Mouse (Mus musculus): ENCODE results near the gene Nkapd1. TPM values are rescaled to one million over a fixed set of nuclear protein-coding genes. Genes with fewer than 3 reads are reported as not detected.

Gene Nkapd1
- total RNA-seq, 4 experiments from 2014 or later: 10.2 to 12.4 (median 11.1) TPM

DNA sequence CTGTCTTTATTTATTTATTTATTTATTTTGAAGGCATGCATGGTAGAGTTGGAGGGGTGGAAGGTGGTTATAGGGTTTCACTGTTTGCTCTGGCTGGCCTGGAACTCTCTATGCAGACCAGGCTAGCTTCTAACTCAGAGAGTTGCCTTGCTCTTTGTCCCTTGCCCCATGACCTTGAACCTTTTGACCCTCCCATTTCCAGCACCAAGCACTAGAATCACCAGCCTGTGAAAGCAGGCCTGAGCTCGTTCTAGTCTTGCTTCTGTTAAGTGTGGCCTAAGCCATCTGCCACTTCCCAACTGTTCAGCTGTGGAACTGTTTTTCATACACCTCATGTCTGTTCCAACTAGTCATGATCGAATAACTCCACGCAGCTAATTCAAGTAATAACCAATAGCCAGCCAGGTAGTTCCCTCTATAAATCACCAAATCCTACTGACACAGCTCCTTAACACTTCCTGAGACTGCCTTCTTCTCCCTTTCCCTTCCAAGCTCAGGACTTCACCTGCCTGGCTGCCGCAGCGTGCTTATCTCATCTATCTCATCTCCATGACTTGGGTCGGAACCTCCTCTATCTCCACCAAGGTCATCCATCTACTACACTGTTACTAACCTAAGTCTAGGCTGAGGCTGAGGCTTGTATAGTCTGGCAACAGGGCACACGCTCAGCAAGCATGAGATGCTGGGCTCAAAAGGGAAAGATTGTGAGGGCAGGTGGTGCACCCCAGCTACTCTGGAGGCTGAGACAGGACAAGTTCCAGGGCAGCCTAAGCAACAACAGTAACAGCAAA, 15.0 kb downstream of the Nkapd1 start:
- no peak for DNase-seq (ENCODE audit: low spot score in 2 of 2)

DNA sequence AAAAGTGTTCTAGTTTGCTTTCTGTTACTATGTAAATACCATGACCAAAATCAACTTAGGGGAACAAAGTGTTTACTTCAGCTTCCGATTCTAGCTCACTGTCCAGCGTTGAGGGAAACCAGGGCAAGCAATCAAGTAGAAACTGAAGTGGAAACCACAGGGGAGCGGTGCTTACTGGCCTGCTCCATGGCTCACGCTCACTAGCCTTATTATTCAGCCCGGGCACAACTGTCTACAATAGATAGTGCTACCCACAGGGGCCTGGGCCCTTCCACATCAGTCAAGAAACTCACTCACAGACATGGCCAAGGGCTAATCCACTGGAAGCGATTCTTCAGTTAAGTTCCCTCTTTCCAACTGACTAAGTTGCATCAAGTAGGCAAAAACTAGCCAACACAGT, 15.7 kb downstream of the Nkapd1 start:
- DNase-seq (ENCODE audit: low spot score in 2 of 2): no peak

DNA sequence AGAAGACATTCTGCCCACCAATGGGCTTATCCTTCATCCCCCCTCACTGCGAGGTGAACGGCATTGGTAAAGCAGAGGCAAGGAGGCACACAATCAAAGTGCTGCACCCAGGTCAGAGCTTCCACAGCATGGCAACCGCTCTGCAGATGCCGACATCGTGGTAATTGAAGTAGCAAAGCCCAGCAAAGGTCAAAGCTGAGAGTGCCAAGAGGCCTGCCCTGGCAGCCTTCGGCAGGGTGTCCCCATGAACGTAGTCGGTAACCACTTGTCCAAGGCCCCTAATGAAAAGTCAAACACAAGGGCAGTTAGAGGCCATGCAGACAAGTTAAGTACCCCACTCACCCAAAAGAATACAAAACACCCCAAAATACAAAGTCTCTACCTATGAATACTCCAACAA, 20.3 kb downstream of the Nkapd1 start:
- peak; percentile 34 to 64 for DNase-seq (ENCODE audit: low spot score in 2 of 2)

DNA sequence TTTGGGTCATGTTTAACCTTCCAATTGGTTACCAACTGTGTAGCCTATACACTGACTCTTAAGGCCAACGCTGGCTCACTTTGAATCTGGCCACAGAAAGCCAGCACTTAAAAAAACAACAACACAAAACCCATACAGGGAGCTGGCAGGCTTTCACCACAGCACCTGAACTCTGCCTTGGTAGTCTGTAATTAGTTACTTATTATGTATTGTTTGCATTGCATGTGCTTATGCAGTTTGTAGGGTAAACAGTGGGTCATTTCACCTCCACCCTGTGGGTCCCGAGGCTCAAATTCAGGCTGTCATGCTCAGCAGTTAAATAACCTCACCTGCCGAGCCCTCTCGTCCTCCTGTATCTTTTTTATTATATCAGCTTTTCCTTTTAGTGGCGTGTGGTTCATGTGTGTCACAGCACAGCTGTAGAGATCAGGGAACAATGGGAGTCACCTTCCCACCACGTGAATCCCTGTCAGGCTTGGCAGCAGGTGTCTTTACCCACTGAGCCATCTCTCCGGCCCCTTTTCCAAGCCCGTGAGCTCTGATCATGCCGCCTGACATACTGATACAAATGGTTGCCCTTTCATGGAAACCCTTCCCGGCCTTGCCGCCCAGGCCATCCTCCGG, 22.4 kb downstream of the Nkapd1 start:
- DNase-seq (ENCODE audit: low spot score in 2 of 2): no peak

DNA sequence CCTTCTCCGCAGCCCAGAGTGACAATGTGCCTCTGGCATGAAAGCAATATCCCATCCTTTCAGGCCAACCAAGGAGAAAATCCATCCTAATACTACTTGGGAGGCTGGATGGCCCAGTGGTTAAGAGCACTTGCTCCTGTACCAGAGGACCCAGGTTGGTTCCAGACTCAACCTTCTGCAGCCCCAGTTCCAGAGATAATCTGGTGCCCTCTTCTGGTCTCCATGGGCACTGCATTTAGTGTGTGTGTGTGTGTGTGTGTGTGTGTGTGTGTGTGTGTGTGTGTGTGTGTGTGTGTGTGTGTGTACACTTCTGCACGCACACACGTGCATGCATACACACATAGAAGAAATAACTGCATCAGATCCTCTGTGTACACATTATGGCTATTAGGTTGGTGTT, 23.7 kb downstream of the Nkapd1 start:
- no peak for DNase-seq (ENCODE audit: low spot score in 2 of 2)

DNA sequence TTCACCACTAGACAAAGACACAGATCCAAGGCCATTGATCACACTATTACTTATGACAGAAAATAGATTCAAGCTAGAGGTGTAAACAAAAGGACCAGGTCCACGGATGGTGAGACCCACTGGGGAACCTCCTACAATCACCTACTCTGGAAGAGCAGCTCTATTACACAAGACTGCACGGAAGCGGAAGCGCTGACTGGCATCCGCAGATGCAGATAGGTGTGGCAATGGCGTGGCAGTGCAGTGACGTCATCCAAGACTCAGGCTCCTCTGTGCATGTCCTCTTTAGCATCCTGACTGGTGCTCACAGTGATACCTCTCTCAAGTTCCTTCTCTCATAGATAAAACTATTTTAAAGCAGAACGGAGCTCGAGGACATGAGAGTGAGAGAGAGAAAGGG, 24.3 kb downstream of the Nkapd1 start:
- no peak for DNase-seq (ENCODE audit: low spot score in 2 of 2)

DNA sequence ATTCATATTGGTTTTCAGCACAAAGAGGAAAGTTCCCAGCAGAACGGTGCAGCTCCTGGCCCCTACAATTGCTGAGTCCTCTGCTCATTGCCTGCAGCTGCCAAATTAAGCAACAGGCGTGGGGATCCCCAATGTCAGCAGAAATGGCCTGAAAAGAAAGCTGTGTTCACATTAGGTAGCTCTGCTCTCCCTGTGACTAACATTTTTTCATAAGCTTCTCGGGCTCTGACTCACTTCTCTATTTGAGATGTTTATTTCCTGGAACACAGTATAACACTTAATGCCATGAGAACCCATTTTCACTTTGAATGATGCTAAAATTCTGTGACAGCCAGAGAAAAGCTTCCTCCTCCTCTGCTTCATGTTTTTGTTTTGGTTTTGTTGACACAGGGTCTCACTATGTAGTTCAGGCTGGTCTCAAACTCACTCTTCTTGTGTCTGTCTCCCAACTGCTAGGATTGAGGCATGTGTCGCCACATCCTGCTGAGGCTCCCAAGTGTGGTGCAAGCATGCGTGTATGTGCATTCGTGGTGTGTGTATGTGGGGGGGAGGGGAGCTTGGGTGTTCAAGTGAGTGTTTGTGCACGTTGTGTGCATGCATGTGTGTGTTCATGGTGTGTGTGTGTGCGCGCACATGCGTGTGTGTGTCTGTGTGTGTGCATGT, 26.3 kb downstream of the Nkapd1 start:
- no peak for DNase-seq (ENCODE audit: low spot score in 2 of 2)

DNA sequence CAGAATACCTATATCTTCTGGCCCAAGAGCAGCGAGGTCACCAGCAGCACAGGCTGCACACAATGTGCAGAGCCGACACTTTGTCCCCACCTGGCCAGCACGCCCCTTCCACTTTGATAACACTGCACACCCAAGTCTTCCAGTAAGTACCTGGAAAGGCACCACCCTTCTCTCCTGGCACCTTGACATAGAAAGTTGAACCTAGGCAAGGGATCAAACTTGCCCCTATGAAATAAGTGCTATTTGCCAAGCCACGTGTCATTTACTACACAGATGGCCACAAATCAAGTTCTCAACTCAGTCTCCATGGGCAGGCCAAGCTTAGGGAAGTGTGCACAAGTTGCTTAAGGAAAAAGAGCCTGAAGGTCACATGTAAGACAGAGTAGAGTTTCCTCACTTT, 30.3 kb downstream of the Nkapd1 start:
- no peak for DNase-seq (ENCODE audit: low spot score in 2 of 2)

DNA sequence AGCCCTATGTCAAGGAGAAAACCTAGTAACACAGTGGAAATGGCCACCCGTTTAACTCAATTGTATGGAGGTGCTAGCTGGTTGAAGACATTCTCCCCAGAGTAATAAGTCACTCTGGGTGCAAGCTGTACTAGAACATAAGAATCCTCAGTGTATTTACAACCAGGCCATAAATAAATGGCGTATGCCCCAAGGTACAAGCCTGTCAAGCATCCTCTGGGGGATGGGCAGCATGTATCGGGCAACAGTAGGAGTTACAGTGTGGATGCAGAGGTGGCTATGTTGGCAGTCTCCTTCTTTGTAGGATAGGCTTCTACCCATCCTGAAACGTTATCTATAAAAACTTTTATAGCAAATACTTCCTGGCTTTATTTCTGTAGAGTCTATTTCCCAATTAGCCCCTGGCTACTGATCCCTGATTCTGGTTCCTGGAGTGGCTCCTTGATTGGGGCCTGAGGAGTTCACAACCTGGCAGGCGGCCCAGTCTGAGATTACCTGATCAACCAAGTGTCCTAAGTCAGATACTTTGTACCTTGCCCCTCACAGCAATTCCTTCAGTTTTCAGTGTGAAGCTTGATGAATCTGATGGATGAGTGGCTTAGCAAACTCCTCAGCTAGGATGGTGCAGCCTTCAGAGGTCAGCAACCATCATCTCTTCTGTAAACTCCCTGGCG, 32.0 kb downstream of the Nkapd1 start:
- no peak for DNase-seq (ENCODE audit: low spot score in 2 of 2)

DNA sequence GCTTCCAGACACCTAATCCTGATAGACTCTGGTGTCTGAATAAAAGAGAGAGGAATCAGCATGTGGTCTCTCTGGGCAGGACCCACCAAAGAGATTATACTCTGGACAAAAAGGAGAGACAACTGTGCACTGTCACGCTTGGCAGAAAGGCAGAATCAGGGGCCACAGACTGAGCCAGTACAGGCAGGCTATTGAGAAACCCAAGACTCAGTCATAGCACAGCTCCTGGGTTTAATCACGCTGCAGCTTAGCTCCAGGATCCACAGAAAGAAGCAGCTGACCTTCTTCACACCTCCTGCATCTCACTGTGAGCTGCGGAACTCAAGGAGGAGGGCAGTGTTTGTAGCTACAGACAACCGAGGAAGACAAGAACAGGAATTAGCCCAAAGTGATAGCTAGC, 36.9 kb downstream of the Nkapd1 start:
- DNase-seq (ENCODE audit: low spot score in 2 of 2): no peak

DNA sequence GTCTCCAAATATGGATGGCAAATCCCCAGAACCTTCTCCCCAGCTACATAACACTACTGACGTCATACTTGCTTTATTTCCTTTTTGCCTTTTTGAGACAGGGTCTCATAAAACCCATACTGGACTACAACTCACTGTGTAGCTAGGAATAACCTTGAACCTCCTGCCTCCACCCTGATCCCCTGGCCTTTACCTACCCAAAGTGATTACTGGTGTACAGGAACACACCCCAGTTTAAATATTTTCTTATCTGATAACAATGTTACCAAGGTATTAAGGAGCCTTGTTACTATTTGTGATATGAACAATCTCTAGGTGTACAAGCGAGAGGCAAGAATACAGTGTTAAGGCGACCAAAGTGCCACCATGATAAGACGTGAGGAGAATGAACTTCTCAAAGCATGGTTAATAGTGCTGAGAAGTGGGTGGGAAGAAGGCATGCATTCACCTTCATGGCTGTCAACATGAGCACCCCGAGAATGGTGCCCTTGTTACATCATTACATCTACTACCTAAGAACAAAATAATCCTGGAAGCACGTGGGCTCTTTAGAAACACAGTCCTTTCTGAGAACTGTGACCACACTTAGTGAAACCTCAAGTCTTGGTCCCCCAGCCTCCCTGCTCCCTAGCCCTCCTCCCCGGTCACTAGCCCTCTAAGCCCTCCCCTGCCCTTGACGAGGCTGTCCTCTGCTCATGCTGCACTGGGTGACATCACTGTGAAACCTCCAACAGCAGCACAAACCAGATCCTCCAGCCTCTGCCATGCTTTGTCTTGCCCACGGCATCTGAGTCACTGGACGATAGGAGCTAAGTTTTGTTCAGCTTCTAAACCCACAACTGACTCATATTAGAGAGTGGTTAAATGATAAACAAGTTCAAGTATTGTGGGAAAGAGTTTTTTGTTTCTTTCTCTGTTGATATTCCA, 47.4 kb downstream of the Nkapd1 start:
- DNase-seq (ENCODE audit: low spot score in 2 of 2): no peak

DNA sequence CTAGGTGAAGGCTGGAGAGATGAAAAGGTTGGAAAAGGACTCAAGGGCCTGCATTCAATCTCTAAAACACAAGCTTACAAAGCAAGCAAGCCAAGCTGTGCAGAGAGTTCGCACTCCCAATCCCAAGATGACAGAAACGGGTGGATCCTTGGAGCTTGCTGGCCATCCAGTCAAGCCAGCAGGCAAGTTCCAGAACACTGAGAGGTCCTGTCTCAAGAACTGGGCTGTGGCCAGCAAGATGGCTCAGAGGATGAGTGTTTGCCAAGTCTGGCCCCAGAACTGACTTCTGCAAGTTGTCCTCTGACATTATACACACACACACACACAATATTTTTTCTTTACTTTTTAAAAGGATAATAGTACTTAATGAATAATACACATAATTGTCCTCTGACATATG, 49.4 kb downstream of the Nkapd1 start:
- DNase-seq (ENCODE audit: low spot score in 2 of 2): no peak

DNA sequence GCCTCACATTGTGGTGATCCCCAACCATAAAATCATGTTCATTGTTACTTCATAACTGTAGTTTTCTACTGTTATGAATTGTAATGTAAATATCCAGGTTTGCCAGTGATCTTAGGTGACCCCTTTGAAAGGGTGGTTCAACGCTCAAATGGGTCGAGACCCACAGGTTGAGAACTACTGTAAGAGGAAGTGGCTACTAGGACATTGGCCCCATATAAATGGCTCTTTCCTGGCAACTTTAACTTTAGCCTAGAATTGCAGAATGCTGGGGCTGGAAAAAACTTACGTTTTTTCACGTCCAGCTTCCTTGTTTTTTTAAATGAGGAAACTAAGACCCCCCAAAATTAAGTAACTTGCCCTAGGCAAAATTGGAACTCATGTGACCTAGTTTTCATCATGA, 49.9 kb downstream of the Nkapd1 start:
- no peak for DNase-seq (ENCODE audit: low spot score in 2 of 2)

DNA sequence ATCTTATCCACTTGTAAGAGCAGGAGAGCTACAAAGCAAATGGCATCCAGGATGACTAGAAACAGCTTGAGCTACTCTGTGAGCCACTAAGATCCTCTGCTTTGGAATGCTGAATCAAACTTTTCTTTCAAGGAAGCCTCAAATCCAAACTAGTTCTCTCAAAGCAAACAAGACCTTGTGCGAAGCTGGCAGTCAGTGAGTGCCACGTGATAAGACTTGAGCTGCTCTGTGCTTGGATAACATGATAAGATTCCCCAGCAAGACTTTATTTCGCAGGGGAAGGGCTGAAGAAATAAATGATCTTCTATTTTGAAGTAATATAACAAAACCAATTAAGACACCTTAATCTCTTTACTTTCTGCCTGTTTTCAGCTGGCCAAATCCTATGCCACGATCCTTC, 51.3 kb downstream of the Nkapd1 start:
- DNase-seq (ENCODE audit: low spot score in 2 of 2): no peak

DNA sequence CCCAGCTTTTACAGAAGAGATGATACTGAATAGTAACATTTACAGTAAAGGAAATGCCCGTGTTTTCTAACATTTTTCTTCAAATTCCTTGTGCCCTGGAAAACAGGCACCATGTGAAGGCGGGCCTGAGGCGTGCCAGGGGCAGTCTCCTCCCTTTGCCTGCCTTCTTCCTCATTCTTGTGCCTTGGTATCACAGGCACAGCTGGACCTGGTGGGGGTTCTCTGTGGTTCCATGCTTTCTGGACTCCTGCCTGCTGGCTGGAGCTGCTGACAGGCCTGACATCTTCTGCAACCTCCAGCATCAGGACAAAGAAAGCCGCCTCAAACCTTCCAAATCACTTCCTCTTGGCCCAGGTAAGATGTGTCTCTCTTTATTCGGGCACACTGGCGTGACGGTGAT, 52.1 kb downstream of the Nkapd1 start:
- no peak for DNase-seq (ENCODE audit: low spot score in 2 of 2)

DNA sequence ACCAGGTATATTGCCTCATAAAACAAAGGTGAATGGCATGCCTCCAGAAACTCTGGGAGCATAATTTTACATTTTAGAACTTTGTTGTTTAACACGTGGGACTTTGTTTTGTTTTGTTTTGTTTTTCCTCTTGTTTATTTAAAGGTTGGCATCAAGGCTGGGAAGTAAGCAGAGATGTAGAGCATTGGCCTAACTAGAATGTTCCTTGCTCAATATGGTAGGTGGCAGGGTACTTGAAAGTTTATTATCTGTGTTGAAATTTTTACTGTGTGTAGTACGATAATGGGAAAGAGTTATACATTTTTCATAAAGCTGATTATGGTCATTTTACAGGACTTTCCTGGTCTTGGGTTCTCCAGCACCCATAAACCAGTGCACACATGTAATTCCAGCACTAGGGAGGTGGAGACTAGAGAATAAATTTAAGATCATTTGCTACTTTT, 55.3 kb downstream of the Nkapd1 start:
- no peak for DNase-seq (ENCODE audit: low spot score in 2 of 2)

DNA sequence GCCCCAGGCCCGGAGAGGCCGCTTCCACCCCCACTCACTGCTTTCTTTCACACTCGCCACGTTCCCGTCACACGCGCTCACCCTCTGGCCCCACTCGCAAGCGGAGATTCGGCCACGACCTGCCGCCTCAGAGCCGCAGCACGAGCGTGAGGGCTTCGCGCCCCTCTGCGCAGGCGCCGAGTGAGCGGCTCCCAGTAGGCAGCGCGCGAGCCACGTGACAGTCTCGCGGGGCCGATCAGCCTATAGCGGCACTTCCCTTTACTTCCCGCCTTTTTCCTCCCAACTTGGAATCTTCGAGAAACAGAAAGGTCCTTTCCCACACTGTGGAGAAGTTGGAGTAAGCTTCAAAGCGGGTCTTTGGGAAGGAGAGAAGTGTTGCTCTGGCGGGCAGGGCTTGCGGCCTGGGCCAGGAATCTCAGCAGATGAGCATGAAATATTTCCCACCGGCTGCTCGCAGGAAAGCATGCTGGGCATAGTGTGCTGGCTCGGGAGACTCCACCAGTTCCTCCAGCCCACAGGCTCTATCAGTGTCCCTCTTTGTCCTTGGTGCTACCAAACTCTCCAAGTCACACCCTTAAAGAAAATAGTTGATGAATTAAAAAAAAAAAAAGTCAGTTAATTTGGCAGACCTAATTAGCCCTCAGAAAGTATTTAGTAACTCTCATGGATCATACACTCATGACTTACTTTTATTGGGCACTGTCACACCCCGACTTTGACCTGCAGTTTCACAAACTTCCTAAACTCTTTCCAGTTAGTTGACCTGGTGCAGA, 55.9 kb downstream of the Nkapd1 start, which contains the start of gene Tex12:
Gene Tex12, minus strand, starts transcription at position 181 of the 773 bp plus-strand sequence.
- no peak for DNase-seq (ENCODE audit: low spot score in 2 of 2)
